Mouse (Mus musculus): ENCODE measurements around the gene Myh11. TPM values are rescaled to one million over a fixed set of nuclear protein-coding genes. Genes with fewer than 3 reads are reported as not detected.

Gene Myh11
- polyA plus RNA-seq, 1 experiment from 2014 or later = 250 TPM

DNA sequence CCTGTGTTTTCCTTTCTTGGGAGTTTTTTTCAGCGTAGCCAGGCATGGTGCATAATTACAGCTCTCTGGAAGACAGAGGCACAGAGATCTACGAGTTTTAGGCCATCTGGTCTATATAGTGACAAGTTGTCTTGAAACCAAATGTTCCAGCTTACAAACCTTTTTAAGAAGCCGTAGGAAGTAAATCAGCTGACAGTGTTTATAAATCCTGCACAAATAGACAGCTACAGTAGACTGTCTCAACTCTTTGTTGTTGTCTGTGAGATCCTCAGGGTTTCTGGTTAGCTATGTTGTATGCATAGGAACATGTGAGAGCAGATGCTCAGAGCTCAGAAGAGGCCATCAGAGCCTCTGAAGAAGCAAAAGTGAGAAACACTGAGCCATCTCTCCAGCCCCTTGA lies 6.0 kb upstream of the Myh11 start:
- ATAC-seq (ENCODE audit: insufficient number of reproducible peaks, insufficient read depth, low FRiP score, low read depth) = no peak
- peaks cover 9% of the 10 kb centered on the region for H3K4me1 ChIP-seq (ENCODE audit: control insufficient read depth, insufficient read depth, low read length)
- H3K27ac ChIP-seq (ENCODE audit: low read length) = peak overlapping the region; percentile 52
- H3K9ac ChIP-seq (replicated peaks; ENCODE audit: low read depth, low read length) = no peak overlapping the region
- H3K4me2 ChIP-seq (replicated peaks; ENCODE audit: low read depth, low read length) = no peak overlapping the region
- no peaks in the 10 kb centered on the region for H3K27me3 ChIP-seq (ENCODE audit: control insufficient read depth, insufficient read depth, low read length)
- H3K9me3 ChIP-seq (ENCODE audit: control insufficient read depth, low read depth, low read length) = no peaks in the 10 kb centered on the region
- WGBS = 60% methylated on average over 3 of the region's 3 CpGs
- H3K36me3 ChIP-seq (ENCODE audit: control insufficient read depth, insufficient read depth, low read length) = peaks cover 22% of the 10 kb centered on the region
- no peak overlapping the region for H3K4me3 ChIP-seq (ENCODE audit: low read depth, low read length)

DNA sequence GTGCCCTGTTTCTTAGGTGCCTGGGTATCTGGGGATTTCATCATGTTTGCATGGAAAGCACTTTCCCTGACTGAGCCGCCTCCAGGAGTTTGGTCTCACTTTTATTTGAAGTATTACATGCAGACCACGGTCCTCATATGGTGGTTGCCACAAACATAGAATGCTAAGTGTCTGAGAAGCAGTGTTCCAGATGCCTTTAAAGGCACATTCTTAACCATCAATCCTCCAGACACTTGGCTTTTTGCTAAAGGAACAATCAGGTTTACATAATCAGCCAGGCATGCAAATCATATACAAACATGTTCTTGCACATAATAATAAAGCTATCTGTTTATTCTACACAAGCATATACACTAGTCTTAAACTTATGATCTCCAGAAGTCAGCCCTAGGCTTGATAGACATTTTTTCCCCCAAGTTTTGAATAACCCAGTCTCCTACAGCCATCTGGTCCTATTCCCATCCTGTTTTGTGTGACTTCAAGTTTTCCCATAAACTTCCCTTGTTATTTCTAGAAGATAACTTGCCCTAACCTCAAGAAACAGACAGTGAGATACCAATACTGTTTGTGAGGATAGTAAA lies 5.5 kb upstream of the Myh11 start:
- no peak overlapping the region for H3K4me2 ChIP-seq (replicated peaks; ENCODE audit: low read depth, low read length)
- peaks cover 17% of the 10 kb centered on the region for H3K36me3 ChIP-seq (ENCODE audit: control insufficient read depth, insufficient read depth, low read length)
- H3K9me3 ChIP-seq (ENCODE audit: control insufficient read depth, low read depth, low read length) = no peaks in the 10 kb centered on the region
- H3K9ac ChIP-seq (replicated peaks; ENCODE audit: low read depth, low read length) = no peak overlapping the region
- H3K4me3 ChIP-seq (ENCODE audit: low read depth, low read length) = no peak overlapping the region
- no peaks in the 10 kb centered on the region for H3K27me3 ChIP-seq (ENCODE audit: control insufficient read depth, insufficient read depth, low read length)
- 53% methylated on average over 2 of the region's 2 CpGs for WGBS
- peaks cover 13% of the 10 kb centered on the region for H3K4me1 ChIP-seq (ENCODE audit: control insufficient read depth, insufficient read depth, low read length)
- no peak for ATAC-seq (ENCODE audit: insufficient number of reproducible peaks, insufficient read depth, low FRiP score, low read depth)
- peak overlapping the region; percentile 52 for H3K27ac ChIP-seq (ENCODE audit: low read length)

DNA sequence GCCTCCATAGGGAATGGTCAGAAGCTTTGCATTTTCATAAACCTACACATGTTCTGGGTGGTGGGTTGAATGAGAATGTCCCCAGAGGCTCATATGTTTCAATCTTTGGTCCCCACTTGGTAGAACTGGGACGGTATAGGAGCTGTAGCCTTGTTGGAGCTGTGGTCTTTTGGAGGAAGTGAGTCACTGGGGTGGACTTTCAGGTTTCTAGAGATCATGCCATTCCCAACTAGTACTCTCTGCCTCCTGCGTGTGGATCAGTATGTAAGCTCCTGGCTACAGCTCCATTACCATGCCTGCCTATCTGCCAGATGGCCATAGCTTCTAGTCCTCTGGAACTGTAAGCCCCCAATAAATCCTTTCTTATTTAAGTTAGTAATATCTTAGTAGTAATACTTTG lies 4.1 kb upstream of the Myh11 start:
- no peak overlapping the region for H3K4me2 ChIP-seq (replicated peaks; ENCODE audit: low read depth, low read length)
- no peak overlapping the region for H3K4me3 ChIP-seq (ENCODE audit: low read depth, low read length)
- no peak overlapping the region for H3K27ac ChIP-seq (ENCODE audit: low read length)
- peaks cover 12% of the 10 kb centered on the region for H3K36me3 ChIP-seq (ENCODE audit: control insufficient read depth, insufficient read depth, low read length)
- H3K9me3 ChIP-seq (ENCODE audit: control insufficient read depth, low read depth, low read length) = no peaks in the 10 kb centered on the region
- 78% methylated on average over 2 of the region's 2 CpGs for WGBS
- H3K27me3 ChIP-seq (ENCODE audit: control insufficient read depth, insufficient read depth, low read length) = no peaks in the 10 kb centered on the region
- no peak for ATAC-seq (ENCODE audit: insufficient number of reproducible peaks, insufficient read depth, low FRiP score, low read depth)
- H3K4me1 ChIP-seq (ENCODE audit: control insufficient read depth, insufficient read depth, low read length) = peaks cover 18% of the 10 kb centered on the region
- no peak overlapping the region for H3K9ac ChIP-seq (replicated peaks; ENCODE audit: low read depth, low read length)

DNA sequence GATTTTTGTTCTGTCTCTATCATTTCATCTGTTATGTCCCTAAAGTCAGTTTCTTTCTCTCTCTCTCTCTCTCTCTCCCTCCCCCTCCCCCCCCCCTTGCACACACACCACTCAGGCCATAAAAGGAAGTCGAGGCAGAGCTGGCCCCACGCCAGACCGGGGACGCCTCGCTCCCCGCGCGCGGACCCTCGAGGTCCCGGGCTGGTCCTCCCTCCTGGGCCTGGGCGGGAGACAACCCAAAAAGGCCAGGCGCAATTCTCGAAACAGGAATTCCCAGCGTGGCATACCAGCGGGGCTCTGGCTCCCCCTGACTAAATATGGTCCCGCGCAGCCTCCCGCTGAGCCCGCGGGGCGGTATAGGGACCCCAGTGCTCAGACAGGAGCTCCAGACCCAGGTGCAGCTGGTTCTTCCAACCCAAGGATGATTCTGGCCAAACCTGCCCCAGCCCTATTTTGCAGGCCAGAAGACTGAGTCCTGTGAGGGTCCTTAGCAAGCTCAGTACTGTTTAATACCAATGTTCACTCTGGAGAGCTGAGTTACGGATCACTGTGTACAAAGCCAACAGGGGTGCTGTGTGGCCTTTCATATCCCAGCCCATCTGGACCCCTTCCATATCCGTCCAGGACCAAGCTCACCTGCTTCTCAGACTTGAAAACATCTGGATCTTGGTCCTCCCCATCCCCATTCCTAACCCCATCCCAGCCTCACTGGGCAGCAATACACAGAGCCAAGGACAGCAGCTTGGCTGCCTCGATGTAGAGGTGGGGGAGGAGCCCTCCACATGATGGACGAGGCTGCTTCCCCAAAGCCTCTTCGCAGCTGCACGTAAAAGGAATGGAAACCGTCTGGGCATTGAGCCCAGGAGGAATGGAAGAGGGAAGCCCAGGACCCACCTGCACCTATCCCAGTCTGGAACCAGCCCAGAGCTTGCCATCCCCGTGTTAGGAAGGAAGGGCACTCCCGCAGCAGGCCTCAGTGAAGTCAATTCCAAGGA lies 1.3 kb upstream of the Myh11 start:
- peak overlapping the region; percentile 53 for H3K4me2 ChIP-seq (replicated peaks; ENCODE audit: low read depth, low read length)
- peaks cover 16% of the 10 kb centered on the region for H3K4me1 ChIP-seq (ENCODE audit: control insufficient read depth, insufficient read depth, low read length)
- peak overlapping the region; percentile 14; the same call in 1 of the 2 replicates for H3K9ac ChIP-seq (replicated peaks; ENCODE audit: low read depth, low read length)
- H3K27me3 ChIP-seq (ENCODE audit: control insufficient read depth, insufficient read depth, low read length) = no peaks in the 10 kb centered on the region
- peak; percentile 53 for ATAC-seq (ENCODE audit: insufficient number of reproducible peaks, insufficient read depth, low FRiP score, low read depth)
- H3K36me3 ChIP-seq (ENCODE audit: control insufficient read depth, insufficient read depth, low read length) = no peaks in the 10 kb centered on the region
- 6% methylated on average over 31 of the region's 31 CpGs for WGBS
- H3K4me3 ChIP-seq (ENCODE audit: low read depth, low read length) = peak overlapping the region; percentile 26
- H3K27ac ChIP-seq (ENCODE audit: low read length) = peak overlapping the region; percentile 89
- no peaks in the 10 kb centered on the region for H3K9me3 ChIP-seq (ENCODE audit: control insufficient read depth, low read depth, low read length)

DNA sequence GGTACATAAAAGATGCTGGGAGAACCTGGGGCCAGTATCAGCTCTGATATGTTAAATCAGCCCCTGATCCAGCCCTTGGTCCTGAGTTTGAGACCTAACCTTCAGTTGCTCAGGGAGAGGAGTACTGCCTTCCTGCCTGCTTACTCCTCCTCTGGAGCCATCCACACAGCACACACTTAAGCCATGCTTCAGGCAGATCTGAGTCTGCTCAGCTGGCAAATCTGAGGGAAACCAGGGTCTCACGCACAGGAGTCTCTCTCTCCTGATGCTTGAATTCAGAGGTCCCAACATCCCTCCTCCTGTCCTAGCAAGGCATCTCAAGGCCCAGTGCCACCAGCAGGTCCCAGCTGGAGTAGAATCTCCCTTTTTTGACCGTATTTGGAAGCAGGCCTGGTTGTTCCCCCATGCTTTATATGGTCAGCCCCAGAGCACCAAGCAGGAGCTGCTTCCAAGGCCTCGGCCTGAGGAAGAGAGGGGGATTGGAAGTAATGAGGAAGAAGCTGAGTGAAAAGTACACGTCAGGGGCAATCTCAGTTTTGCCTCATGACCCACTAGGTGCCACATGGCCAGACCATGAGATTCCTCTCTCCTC lies 18.7 kb downstream of the Myh11 start:
- WGBS = 45% methylated on average over 4 of the region's 4 CpGs
- no peak for ATAC-seq (ENCODE audit: insufficient number of reproducible peaks, insufficient read depth, low FRiP score, low read depth)
- no peak overlapping the region for H3K9ac ChIP-seq (replicated peaks; ENCODE audit: low read depth, low read length)

DNA sequence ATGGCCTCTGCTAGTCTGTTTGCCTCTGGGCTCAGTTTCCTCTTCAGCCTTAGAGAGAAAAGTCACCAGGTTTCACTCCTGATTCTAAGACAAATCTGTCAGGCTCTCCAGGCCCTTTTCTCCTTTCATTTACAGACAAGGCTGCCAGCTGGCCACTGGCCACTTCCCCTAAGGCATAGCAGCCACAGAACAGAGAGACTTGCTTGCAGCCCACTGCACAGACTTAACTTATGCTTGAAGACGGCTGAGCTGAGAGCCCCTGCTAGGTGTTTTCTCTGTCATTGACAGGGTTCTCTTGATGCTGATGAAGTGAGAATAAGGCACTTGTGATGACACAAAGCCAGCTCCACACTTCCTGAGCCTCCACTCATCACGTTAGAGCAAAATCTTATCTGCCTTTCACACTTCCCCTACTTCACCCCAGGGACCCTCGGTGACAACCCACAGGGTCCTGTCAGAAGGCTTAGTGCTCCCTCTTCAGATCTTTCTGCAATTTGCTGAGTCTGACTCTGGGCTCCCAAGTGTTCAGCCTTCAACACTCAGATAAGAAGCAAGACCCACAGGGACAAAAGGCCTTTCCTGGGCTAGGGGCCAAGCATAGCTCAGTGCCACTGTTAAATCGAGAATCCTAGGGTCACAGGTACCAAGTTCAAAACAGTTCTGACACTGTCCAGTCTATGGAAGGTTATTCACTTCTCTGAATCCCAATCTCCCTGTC lies 25.8 kb downstream of the Myh11 start:
- no peaks in the 10 kb centered on the region for H3K36me3 ChIP-seq (ENCODE audit: control insufficient read depth, insufficient read depth, low read length)
- no peaks in the 10 kb centered on the region for H3K4me1 ChIP-seq (ENCODE audit: control insufficient read depth, insufficient read depth, low read length)
- no peaks in the 10 kb centered on the region for H3K27me3 ChIP-seq (ENCODE audit: control insufficient read depth, insufficient read depth, low read length)
- no peaks in the 10 kb centered on the region for H3K9me3 ChIP-seq (ENCODE audit: control insufficient read depth, low read depth, low read length)
- H3K27ac ChIP-seq (ENCODE audit: low read length) = no peak overlapping the region
- 22% methylated on average over 4 of the region's 4 CpGs for WGBS
- ATAC-seq (ENCODE audit: insufficient number of reproducible peaks, insufficient read depth, low FRiP score, low read depth) = no peak
- H3K9ac ChIP-seq (replicated peaks; ENCODE audit: low read depth, low read length) = no peak overlapping the region
- no peak overlapping the region for H3K4me2 ChIP-seq (replicated peaks; ENCODE audit: low read depth, low read length)
- H3K4me3 ChIP-seq (ENCODE audit: low read depth, low read length) = no peak overlapping the region

More for the DNA sequence above, 18.7 kb downstream of the Myh11 start:
- Histone ChIP-seq H3K4me3 (ENCODE audit: low read depth, low read length) (no peak overlapping the region), H3K27ac (ENCODE audit: low read length) (peak overlapping the region; percentile 52; the same call in 1 of the 2 replicates), H3K4me1 (ENCODE audit: control insufficient read depth, insufficient read depth, low read length) (no peaks in the 10 kb centered on the region), H3K27me3 (ENCODE audit: control insufficient read depth, insufficient read depth, low read length) (no peaks in the 10 kb centered on the region), H3K9me3 (ENCODE audit: control insufficient read depth, low read depth, low read length) (no peaks in the 10 kb centered on the region), H3K4me2 (replicated peaks; ENCODE audit: low read depth, low read length) (no peak overlapping the region), H3K36me3 (ENCODE audit: control insufficient read depth, insufficient read depth, low read length) (no peaks in the 10 kb centered on the region)

DNA sequence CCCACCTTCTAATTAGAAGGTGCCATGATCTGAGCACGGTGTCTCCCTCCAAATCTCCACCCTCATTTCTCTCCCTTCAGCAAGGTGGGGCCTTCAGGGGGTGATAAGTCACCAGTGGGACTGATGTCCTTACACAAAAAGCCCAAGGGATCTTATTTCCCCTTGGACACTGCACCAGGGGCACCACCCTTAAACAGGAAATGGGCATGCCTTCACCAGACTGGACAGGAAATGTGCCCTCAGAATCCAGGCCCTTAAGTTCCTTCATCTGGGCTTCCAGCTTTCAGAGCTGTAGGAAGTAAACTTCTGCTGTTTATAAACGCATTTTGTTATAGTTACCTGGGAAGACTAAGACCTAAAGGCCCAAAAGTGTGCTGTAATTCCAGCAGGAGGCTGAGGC lies 26.7 kb downstream of the Myh11 start:
- no peak overlapping the region for H3K4me3 ChIP-seq (ENCODE audit: low read depth, low read length)
- no peaks in the 10 kb centered on the region for H3K4me1 ChIP-seq (ENCODE audit: control insufficient read depth, insufficient read depth, low read length)
- H3K9me3 ChIP-seq (ENCODE audit: control insufficient read depth, low read depth, low read length) = no peaks in the 10 kb centered on the region
- ATAC-seq (ENCODE audit: insufficient number of reproducible peaks, insufficient read depth, low FRiP score, low read depth) = no peak
- H3K36me3 ChIP-seq (ENCODE audit: control insufficient read depth, insufficient read depth, low read length) = no peaks in the 10 kb centered on the region
- H3K9ac ChIP-seq (replicated peaks; ENCODE audit: low read depth, low read length) = no peak overlapping the region
- H3K4me2 ChIP-seq (replicated peaks; ENCODE audit: low read depth, low read length) = no peak overlapping the region
- no peak overlapping the region for H3K27ac ChIP-seq (ENCODE audit: low read length)
- whole genome bisulfite sequencing = 61% methylated on average over 2 of the region's 2 CpGs
- H3K27me3 ChIP-seq (ENCODE audit: control insufficient read depth, insufficient read depth, low read length) = no peaks in the 10 kb centered on the region

DNA sequence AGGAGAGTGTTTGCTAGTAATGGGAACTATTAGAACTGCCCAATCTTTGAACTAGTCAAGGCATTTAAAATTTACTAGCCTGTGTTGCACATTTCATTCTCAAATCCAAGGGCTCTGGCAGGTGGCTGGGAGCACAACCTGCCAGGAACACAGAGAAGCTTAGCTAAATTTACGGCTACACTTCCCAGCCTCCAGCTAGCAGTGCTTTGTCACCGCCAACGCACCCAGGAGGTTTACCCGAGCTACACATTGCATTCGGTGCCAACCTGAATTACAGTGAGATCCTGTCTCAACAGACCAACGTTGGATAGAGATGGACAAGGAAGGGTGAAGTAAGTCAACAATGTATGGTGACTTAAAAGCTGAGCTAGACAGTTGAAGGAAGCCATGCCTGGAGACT lies 27.9 kb downstream of the Myh11 start:
- H3K36me3 ChIP-seq (ENCODE audit: control insufficient read depth, insufficient read depth, low read length) = no peaks in the 10 kb centered on the region
- H3K9me3 ChIP-seq (ENCODE audit: control insufficient read depth, low read depth, low read length) = no peaks in the 10 kb centered on the region
- H3K9ac ChIP-seq (replicated peaks; ENCODE audit: low read depth, low read length) = no peak overlapping the region
- no peak for ATAC-seq (ENCODE audit: insufficient number of reproducible peaks, insufficient read depth, low FRiP score, low read depth)
- no peaks in the 10 kb centered on the region for H3K4me1 ChIP-seq (ENCODE audit: control insufficient read depth, insufficient read depth, low read length)
- H3K27ac ChIP-seq (ENCODE audit: low read length) = no peak overlapping the region
- H3K27me3 ChIP-seq (ENCODE audit: control insufficient read depth, insufficient read depth, low read length) = no peaks in the 10 kb centered on the region
- H3K4me3 ChIP-seq (ENCODE audit: low read depth, low read length) = no peak overlapping the region
- no peak overlapping the region for H3K4me2 ChIP-seq (replicated peaks; ENCODE audit: low read depth, low read length)
- WGBS = 77% methylated on average over 6 of the region's 6 CpGs
